Mouse (Mus musculus): ENCODE results near the gene Lypd1.

Lypd1 gene

DNA sequence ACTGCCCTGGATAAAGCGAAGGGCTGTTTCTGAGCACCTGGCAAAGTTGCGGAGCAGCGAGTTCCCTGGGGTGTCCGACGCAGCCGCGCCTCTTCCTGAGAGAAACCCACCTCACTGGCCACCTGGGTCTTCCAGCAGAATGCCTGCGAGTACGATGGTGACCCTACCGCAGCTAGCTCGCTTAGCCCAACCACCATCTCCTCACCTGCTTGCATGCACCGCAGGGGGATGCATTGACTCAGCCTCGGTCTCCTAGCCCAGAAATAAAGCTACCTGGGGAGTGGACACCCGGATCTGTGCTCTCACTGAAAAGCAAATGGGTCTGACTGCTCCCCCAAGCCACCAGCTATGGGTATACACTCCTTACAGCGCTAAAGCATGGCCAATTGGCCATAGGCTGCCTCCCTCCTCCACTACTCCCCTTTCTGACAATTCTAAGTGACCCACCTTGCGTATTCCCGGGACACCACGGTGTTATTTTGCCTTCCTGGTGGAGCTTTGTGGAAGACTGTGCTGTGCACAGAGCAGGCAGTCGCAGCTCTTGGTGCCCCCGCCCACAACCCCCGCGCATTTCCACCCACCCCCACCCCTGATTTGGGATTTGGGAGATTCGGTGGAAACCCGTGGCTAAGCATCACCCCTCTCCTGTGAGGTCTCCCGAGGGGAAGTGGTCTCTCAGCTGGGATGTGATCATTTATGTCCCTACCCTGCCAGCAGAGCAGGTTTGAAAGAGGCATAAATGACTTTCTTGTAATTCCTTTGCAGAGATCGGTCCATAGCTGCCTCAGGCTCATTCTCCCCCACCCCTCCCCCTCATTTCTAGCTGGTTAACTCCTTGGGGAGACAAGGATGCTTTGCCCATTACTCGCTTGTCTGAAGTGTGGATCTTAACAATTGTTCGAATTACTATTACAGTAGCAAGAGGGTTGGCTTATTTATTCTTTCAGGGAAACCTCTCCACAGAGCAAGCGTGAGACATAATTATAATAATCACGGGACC, at the start of gene Lypd1:
Lypd1 (minus strand) TSS at position 501 of the 1,000 bp plus-strand sequence.
- DNase-seq = peak in 1 of 2 experiments; percentile 5

DNA sequence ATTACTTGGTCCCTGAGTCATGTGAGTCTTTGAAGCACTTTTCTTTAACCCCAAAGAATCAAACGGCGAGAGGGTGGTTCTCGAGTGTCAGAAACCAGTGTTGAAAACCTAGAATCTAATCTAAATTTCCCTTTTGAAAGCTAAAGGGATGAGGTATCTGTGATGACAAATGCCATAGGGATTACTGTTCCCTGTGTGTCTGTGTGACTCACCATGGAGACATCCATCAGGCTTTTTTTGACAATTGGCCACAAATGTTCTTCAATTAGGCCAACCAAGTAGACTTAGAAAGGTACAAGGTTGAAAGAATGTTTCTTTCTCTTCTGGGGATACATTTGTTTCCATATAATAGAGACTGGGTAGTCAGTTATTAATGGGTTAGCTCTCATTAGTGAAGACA, 38.1 kb upstream of the Lypd1 start:
- DNase-seq = no peak

DNA sequence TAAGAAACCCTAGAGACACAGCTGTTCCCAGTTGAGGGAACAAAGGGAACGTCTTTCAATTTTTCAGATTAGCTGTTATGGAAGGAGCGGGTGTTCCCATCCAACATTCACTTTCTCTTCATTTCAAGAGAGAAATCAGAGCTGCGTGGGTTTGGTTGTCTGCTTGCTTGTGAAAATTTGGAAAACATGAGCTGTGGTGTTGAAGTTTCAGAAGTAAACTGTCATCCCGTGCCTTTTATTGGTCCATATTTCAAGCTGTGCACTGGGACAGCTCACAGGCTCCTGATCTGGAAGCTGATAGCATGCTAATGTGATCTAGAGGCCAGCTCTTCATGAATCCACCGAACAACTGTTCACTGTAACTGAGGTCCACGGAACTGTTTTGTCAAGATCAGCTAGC, 36.2 kb upstream of the Lypd1 start:
- DNase-seq = no peak

- DNase-seq = no peak
Observed at GRCm38 (mm10) chr1:125945136-125945535, 32.2 kb upstream of the Lypd1 start.

DNA sequence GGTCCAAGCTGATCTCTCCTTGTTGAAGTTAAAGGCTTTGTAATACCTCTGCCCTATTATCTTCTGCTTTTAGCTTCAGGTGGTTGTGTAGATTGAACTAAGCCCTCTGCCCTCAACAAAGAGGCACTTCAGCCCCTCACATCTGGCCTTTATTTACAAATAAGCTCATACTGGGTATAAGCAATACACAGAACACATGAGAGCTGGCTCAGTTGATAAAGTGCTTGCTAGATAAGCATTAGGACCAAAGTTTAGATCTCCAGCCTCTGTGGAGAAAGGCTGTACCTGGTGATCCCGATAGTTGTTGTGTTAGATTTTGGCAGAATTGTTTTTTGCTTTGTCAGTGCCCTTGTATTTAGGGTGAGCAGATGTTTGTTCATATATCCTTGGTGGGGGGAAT, 30.4 kb upstream of the Lypd1 start:
- DNase-seq = no peak

DNA sequence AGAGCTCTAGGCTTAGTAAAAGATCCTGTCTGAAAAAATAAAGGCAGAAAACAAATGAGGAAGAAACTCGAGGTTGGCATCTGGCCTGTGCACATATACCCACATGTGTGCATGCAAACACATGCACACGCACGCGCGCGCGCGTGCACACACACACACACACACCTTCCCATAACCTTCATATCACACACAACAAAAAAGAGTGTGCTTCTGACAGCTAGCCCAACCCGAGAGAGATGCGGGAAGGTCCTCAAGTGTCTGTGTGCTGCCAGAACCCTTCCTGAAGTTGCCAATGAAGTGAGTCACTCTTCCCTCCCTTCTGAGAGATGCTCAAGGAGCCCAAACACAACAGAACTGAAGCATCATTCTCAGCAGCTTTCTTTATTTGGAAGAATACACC, 12.6 kb upstream of the Lypd1 start:
- DNase-seq = no peak

GRCm38 (mm10) chr1:125923062-125923461, 10.2 kb upstream of the Lypd1 start:
- no peak for DNase-seq

GRCm38 (mm10) chr1:125920696-125921095, 7.8 kb upstream of the Lypd1 start:
- no peak for DNase-seq

- DNase-seq = peak; percentile 25 to 35
Observed at GRCm38 (mm10) chr1:125911901-125912445, 928 bp downstream of the Lypd1 start.

DNA sequence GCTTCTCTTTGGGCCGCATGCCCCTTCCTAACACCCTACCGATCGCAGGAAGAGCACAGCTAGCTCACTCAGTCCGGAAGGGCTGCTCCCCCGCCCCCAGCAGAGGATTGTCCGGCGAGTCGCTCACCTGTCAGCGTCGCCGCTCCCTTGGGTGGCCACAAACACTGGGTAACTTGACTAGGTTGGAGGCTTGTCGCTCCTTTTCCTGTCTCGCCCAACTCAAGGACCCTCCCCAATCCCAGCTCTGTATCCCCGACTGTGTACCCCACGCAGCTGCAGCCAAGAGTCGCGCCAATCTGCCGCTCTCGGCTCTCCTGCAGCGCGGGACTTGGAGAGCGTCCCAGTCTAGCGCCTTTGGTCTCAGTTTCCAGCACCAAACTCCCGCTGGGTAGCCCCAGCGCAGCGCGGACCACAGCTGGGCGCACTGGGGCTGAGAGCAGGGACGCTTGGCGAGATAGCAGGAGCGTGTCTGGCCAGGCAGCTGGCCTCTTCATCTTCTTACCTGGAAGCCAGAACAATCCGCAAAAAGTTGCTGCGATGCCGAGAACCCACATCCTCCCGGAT, 1.5 kb downstream of the Lypd1 start:
- peak; percentile 19 to 43 for DNase-seq

- DNase-seq = no peak
Observed at GRCm38 (mm10) chr1:125910871-125911265, 2.0 kb downstream of the Lypd1 start.

DNA sequence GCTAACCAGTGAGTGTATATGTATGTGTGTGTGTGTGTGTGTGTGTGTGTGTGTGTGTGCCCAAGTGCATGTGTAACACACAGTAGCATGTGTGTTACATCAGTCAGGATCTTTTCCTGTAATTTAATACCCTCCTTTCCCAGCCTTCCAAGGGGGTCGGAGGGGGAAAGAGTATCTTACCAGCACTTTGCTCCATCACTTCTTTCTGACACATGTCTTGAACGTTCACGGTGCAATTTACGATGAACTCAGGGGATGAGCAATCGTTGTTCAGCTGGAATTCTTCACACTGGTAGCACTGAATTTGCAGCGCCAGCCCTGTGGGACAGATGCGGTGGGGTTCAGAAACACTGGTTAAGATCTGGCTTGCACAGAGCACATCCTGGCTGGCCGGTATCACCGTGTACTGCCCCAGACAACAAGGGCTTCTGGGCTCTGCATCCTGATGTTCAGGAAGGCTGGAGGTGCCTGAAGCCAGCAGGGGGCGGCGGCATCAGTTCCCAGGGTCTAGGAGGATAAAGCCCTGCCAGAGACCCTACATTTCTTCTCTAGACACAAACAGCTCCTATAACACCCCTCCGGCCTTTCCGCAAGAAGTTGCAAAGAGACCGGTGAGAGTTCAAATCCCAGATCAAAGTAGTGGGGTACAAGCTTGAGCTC, 2.6 kb downstream of the Lypd1 start:
- peak in 1 of 2 experiments; percentile 5 for DNase-seq

- no peak for DNase-seq
Observed at GRCm38 (mm10) chr1:125893158-125893557, 19.7 kb downstream of the Lypd1 start.

GRCm38 (mm10) chr1:125870056-125870455, 42.8 kb downstream of the Lypd1 start:
- DNase-seq = no peak

DNA sequence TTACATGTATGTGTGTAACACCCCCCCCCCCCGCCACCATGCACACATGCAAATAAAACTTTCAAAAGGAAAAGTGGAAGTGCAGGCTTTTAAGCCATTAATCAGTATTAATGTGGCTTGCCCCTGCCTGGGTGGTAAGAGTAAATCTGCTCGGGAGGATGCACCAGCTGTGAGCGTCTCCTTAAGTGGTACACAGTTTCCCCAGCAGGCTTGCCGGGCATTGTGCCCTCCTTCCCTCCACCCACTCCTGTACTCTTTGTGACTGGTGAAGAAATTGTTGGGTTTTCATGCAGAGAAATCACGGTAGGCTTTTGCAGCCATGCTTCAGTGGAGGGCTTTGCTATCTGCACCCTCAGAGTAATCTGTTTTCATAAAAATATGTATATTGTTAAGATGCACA, 54.3 kb downstream of the Lypd1 start:
- no peak for DNase-seq

GRCm38 (mm10) chr1:125854646-125855045, 58.3 kb downstream of the Lypd1 start:
- DNase-seq = no peak

DNA sequence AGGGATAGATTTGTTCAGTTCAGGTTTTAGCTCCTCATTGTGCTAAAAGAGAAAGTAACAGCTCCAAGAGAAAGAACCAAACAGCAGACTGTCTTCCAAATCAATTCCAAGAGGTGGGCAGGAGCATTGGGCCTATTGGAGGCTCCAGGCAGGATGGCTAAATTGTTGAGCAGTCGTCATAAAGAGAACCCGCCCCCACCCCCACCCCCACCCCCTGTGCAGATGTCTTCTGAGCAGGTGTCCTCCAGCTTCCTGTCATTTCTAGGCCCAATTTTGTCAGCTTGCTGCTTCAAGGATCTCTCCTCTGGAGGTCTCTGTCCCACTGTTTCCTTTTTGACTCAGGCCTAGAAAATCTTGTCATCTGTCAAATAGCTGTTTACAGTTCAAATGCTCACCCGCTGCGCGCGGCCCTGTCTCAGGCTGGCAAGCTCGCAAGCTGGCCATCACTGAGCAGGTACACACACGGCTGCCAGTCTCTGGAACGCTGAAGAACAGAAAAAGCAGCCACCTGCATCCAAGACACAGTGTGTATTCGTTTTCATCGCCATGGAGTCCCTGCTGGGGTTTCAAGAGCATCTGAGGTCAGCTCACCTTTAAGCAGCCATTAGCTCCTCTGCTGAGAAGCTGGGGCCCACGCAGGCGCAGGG, 73.0 kb downstream of the Lypd1 start:
- DNase-seq = peak; percentile 65 to 78

DNA sequence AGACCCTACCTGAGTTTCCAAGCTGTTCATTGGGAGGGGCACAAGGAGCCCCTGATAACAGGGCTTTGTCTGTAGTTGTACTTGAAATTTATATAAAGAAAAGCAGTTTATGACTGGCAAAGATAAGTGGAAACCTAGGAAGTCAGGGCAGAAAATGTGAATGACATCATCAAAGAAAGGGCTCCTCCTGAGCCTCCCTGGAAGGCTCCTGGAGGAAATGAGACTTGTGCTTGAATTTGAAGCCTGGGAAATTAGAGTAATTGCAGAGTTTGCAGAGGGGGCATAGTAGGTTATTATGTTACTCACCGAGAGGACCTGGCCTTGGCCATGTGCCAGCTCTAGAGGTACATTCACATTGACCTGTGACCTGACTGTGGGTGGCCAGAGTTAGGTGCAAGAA, 75.4 kb downstream of the Lypd1 start:
- no peak for DNase-seq

DNA sequence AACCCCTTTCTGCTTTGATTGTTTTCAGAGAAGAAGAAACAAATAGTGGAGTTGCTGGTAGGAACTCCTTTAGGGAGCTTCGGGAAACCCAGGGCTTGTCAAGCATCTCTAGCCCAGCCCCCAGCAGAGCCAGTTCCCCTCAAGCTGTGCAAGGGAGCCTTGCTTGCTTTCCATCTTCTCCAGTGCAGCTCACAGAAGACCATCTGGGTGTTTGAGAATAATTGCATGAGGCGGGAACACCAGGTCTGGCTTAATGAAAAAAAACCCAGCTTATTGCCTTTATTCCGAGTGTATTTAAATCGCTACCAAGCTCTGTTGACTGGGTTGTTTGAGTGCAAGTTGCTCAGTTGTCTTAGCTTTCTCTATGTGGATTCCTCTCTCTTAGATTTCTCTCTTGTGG, 89.3 kb downstream of the Lypd1 start:
- DNase-seq = no peak

DNA sequence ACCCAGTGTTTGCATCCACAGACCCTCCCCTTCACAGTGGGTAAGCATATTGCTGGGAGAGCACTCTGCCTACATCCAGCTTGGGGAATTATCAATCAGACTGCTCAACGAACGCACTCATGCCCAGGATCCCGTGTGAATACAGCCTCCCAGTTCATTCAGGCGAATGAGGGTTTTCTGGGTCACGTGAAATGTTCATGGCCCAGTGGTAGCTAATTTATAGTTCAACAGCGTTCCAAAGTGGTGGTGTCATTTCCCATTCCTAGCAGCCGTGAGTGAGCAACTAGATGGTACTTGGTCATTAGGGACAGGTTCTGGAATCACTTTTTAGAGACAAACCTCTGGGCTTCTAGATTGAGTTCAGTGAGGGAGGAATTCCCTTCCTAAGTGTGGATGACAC, 91.8 kb downstream of the Lypd1 start:
- DNase-seq = no peak

All from cerebellum, postnatal 25 days (tissue).